Mouse (Mus musculus) testis, postnatal 14 days (tissue): ENCODE results near the gene Btbd35f14.
"Not testable (repeated sequence)": the region's sequence is repeated elsewhere in the genome, so short reads cannot be mapped to it uniquely, and the experiment has no call there.

Experiments
- DNase-seq: peaks from one replicate; pipeline ENCODE4 v3.0.0; 2021; ENCODE audit warnings: low spot score

The Btbd35f14 gene

GRCm38 (mm10) chrX:33702249-33702648 is at the start of gene Btbd35f14:
Gene Btbd35f14, minus strand, starts transcription at chrX:33702349.
- DNase-seq, result not testable (repeated sequence)

- not testable (repeated sequence) for DNase-seq
Measured at GRCm38 (mm10) chrX:33656872-33657271, 45.3 kb downstream of the Btbd35f14 start, which contains the start of gene Btbd35f13. Gene Btbd35f13, plus strand, starts transcription at chrX:33657172.
